Mouse (Mus musculus) embryonic facial prominence, embryonic 14.5 days (tissue): Measurements from ENCODE around the gene Oas1a. TPM values are rescaled to one million over a fixed set of nuclear protein-coding genes. Genes with fewer than 3 reads are reported as not detected.
"Not testable (repeated sequence)": the region's sequence is repeated elsewhere in the genome, so short reads cannot be mapped to it uniquely, and the experiment has no call there.

Experiments
- ATAC-seq: fragments of 200-750 bp; cut with Nextera tagmentation; 2 replicates; pipeline ENCODE4 v1.8.0; 2017; ENCODE audit warnings: low read depth, moderate number of reproducible peaks, moderate TSS enrichment
- DNase-seq: peaks from one replicate; pipeline ENCODE4 v3.0.0-alpha.2; 2015; ENCODE audit warnings: low spot score
- H3K27ac ChIP-seq: fragments of 300-500 bp; sonication (generic); replicated peaks from 2 replicates; pipeline ENCODE4 v1.5.1; 2014; ENCODE audit warnings: low read depth, mild to moderate bottlenecking, low read length, moderate library complexity
- H3K27me3 ChIP-seq: fragments of 300-500 bp; sonication (generic); replicated peaks from 2 replicates; pipeline ENCODE4 v1.6.1; 2014; ENCODE audit warnings: low read length; ENCODE audit not compliant: control insufficient read depth, insufficient read depth
- H3K36me3 ChIP-seq: fragments of 300-500 bp; sonication (generic); 2 replicates; pipeline ENCODE4 v1.6.1; 2014; ENCODE audit warnings: low read length, mixed read lengths; ENCODE audit not compliant: control insufficient read depth, insufficient read depth
- H3K4me1 ChIP-seq: fragments of 300-500 bp; sonication (generic); 2 replicates; pipeline ENCODE4 v1.6.1; 2014; ENCODE audit warnings: antibody characterized with exemption, low read length; ENCODE audit not compliant: control insufficient read depth, insufficient read depth
- H3K4me2 ChIP-seq: fragments of 300-500 bp; sonication (generic); 2 replicates; pipeline ENCODE4 v1.6.1; 2014; ENCODE audit warnings: low read depth, mild to moderate bottlenecking, low read length, moderate library complexity, mixed read lengths
- H3K4me3 ChIP-seq: fragments of 300-500 bp; sonication (generic); 2 replicates; pipeline ENCODE4 v1.5.1; 2014; ENCODE audit warnings: low read depth, mild to moderate bottlenecking, low read length
- H3K9ac ChIP-seq: fragments of 300-500 bp; sonication (generic); 2 replicates; pipeline ENCODE4 v1.6.1; 2014; ENCODE audit warnings: low read depth, mild to moderate bottlenecking, low read length, moderate library complexity, mixed read lengths
- H3K9me3 ChIP-seq: fragments of 300-500 bp; sonication (generic); 2 replicates; pipeline ENCODE4 v1.6.1; 2016; ENCODE audit warnings: low read length; ENCODE audit not compliant: control insufficient read depth
- WGBS: fragments of 180-500 bp; shearing (Covaris S2); extraction: QIAGEN DNeasy Blood & Tissue Kit; methylation state at CpG from one replicate; pipeline ENCODE4 v1.1.7; 2014; 5-methylcytosine and 5-hydroxymethylcytosine counted together
- polyA plus RNA-seq: library from polyadenylated mRNA; unstranded; fragments of >200 nt; fragmentation: Nextera tagmentation; extraction: Ambion mirVana; gene quantifications from 2 replicates; pipeline ENCODE4 v1.2.1, GENCODE M21; 2014

Oas1a gene
- 1.7 and 2.4 TPM in 2 replicates for polyA plus RNA-seq

GRCm38 (mm10) chr5:120906791-120907733 lies at the start of gene Oas1a:
Gene Oas1a, minus strand, starts transcription at chr5:120907521.
- H3K4me1 ChIP-seq, H3K4me3 ChIP-seq, H3K9ac ChIP-seq, ATAC-seq, H3K9me3 ChIP-seq, H3K27me3 ChIP-seq, H3K27ac ChIP-seq, H3K4me2 ChIP-seq, H3K36me3 ChIP-seq: not testable (repeated sequence)
- WGBS: 36% methylated on average over 8 of the region's 12 CpGs
- peak; percentile 32 for DNase-seq

- Histone ChIP-seq H3K9me3 (no peaks in the 10 kb centered on the region), H3K9ac (no peak overlapping the region), H3K4me2 (no peak overlapping the region), H3K36me3 (no peaks in the 10 kb centered on the region), H3K4me1 (no peaks in the 10 kb centered on the region), H3K4me3 (no peak overlapping the region), H3K27ac (no peak overlapping the region), H3K27me3 (no peaks in the 10 kb centered on the region)
- DNase-seq: no peak
- no peak for ATAC-seq
- WGBS: 24% methylated on average over 5 of the region's 5 CpGs
Observed at GRCm38 (mm10) chr5:120953974-120954373, 46.7 kb upstream of the Oas1a start.

GRCm38 (mm10) chr5:120952242-120952770 lies 45.0 kb upstream of the Oas1a start:
- ATAC-seq: no peak
- H3K4me3 ChIP-seq: no peak overlapping the region
- no peaks in the 10 kb centered on the region for H3K36me3 ChIP-seq
- no peaks in the 10 kb centered on the region for H3K27me3 ChIP-seq
- H3K9me3 ChIP-seq: no peaks in the 10 kb centered on the region
- no peak overlapping the region for H3K4me2 ChIP-seq
- H3K27ac ChIP-seq: no peak overlapping the region
- 73% methylated on average over 10 of the region's 10 CpGs for WGBS
- H3K4me1 ChIP-seq: no peaks in the 10 kb centered on the region
- H3K9ac ChIP-seq: no peak overlapping the region
- no peak for DNase-seq

- H3K27me3 ChIP-seq: no peaks in the 10 kb centered on the region
- no peak overlapping the region for H3K9ac ChIP-seq
- H3K27ac ChIP-seq: no peak overlapping the region
- 74% methylated on average over 10 of the region's 10 CpGs for WGBS
- ATAC-seq (no peak), DNase-seq (no peak)
- no peaks in the 10 kb centered on the region for H3K36me3 ChIP-seq
- H3K4me1 ChIP-seq: no peaks in the 10 kb centered on the region
- H3K9me3 ChIP-seq: no peaks in the 10 kb centered on the region
- no peak overlapping the region for H3K4me3 ChIP-seq
- H3K4me2 ChIP-seq: no peak overlapping the region
Observed at GRCm38 (mm10) chr5:120942076-120942475, 34.8 kb upstream of the Oas1a start.

GRCm38 (mm10) chr5:120938586-120938985 lies 31.3 kb upstream of the Oas1a start:
- WGBS: 47% methylated on average over 8 of the region's 8 CpGs
- Histone ChIP-seq H3K4me3 (no peak overlapping the region), H3K4me1 (no peaks in the 10 kb centered on the region), H3K36me3 (no peaks in the 10 kb centered on the region), H3K9ac (no peak overlapping the region), H3K27me3 (no peaks in the 10 kb centered on the region), H3K27ac (no peak overlapping the region), H3K9me3 (no peaks in the 10 kb centered on the region), H3K4me2 (no peak overlapping the region)
- DNase-seq (no peak), ATAC-seq (no peak)

GRCm38 (mm10) chr5:120937841-120938240 lies 30.5 kb upstream of the Oas1a start:
- no peak overlapping the region for H3K27ac ChIP-seq
- ATAC-seq: no peak
- DNase-seq: no peak
- H3K9me3 ChIP-seq: no peaks in the 10 kb centered on the region
- no peak overlapping the region for H3K4me2 ChIP-seq
- no peaks in the 10 kb centered on the region for H3K4me1 ChIP-seq
- no peaks in the 10 kb centered on the region for H3K36me3 ChIP-seq
- no peak overlapping the region for H3K9ac ChIP-seq
- H3K27me3 ChIP-seq: no peaks in the 10 kb centered on the region
- WGBS: 60% methylated on average over 4 of the region's 4 CpGs
- H3K4me3 ChIP-seq: no peak overlapping the region

GRCm38 (mm10) chr5:120933966-120934365 lies 26.6 kb upstream of the Oas1a start:
- Histone ChIP-seq H3K9me3 (no peaks in the 10 kb centered on the region), H3K4me2 (no peak overlapping the region), H3K4me1 (no peaks in the 10 kb centered on the region), H3K36me3 (no peaks in the 10 kb centered on the region), H3K27me3 (no peaks in the 10 kb centered on the region), H3K4me3 (no peak overlapping the region), H3K9ac (no peak overlapping the region), H3K27ac (no peak overlapping the region)
- DNase-seq (no peak), ATAC-seq (no peak)
- 24% methylated on average over 5 of the region's 5 CpGs for WGBS

- ATAC-seq (no peak), DNase-seq (no peak)
- 0% methylated on average over 1 of the region's 1 CpGs for WGBS
- no peaks in the 10 kb centered on the region for H3K27me3 ChIP-seq
- no peaks in the 10 kb centered on the region for H3K4me1 ChIP-seq
- no peaks in the 10 kb centered on the region for H3K9me3 ChIP-seq
- no peak overlapping the region for H3K9ac ChIP-seq
- H3K4me2 ChIP-seq: no peak overlapping the region
- no peak overlapping the region for H3K27ac ChIP-seq
- H3K36me3 ChIP-seq: no peaks in the 10 kb centered on the region
- H3K4me3 ChIP-seq: no peak overlapping the region
Observed at GRCm38 (mm10) chr5:120927036-120927435, 19.7 kb upstream of the Oas1a start.
